ENCODE assay signal across 8 mouse cellular contexts in the genomic region with DNA sequence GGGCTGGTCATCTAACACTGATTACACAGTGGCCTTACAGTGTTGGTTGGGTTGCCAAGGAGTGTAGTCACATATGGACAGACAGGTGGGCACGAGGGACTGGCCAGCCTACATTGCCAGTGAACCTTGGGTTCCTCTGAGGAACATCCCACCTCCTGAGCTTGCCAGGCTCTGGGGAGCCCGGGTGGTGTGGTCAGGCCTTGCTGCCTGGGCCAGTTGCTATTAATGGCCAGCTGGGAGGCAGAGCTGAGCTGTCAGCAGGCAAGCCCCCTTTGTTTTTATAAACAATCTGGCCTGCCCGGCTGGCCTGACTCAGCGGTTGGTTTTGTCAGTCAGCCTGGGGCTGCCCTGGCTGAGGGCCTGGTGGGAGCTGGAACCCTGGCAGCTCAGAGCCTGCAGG. TPM values are rescaled to one million over a fixed set of nuclear protein-coding genes. Genes with fewer than 3 reads are reported as not detected.
DNase-seq lines count a peak whose midpoint lies in the region; ATAC-seq and TF ChIP-seq lines count a peak whose summit lies in the region.

No protein-coding gene starts in this region.

- WGBS in thymus, adult 2 months = 59% methylated on average over 4 of the region's 4 CpGs
- 18% methylated on average over 4 of the region's 4 CpGs for WGBS in heart, embryonic 15.5 days
- 32% methylated on average over 4 of the region's 4 CpGs for WGBS in midbrain, embryonic 11.5 days

- 0 out of 2 replicates have a peak, but pooled peaks have one; percentile 32 for TF ChIP-seq POLR2A in thymus, adult 2 months (IDR thresholded peaks at IDR 0.05; ENCODE audit: control insufficient read depth, extremely low read depth, insufficient read depth, low read length, poor library complexity)

- peak overlapping the region; percentile 72; the same call in 1 of the 2 replicates for H3K27ac ChIP-seq in thymus, adult 2 months (ENCODE audit: control insufficient read depth, insufficient read depth, low read length)
- peak overlapping the region; percentile 47 for H3K27ac ChIP-seq in heart, embryonic 15.5 days
- H3K27ac ChIP-seq in midbrain, embryonic 11.5 days (ENCODE audit: low read depth, low read length) = no peak overlapping the region

- H3K36me3 ChIP-seq in erythroblast, embryonic 14.5 days (ENCODE audit: control insufficient read depth) = peaks cover 81% of the 10 kb centered on the region
- peaks cover 49% of the 10 kb centered on the region for H3K36me3 ChIP-seq in thymus, adult 2 months (ENCODE audit: control insufficient read depth, insufficient read depth, low read length)
- H3K36me3 ChIP-seq in heart, embryonic 15.5 days = peaks cover 15% of the 10 kb centered on the region; the same call in 1 of the 2 replicates
- H3K36me3 ChIP-seq in midbrain, embryonic 11.5 days (ENCODE audit: control insufficient read depth, insufficient read depth, low read length) = peaks cover 8% of the 10 kb centered on the region

- H3K9me3 ChIP-seq in erythroblast, embryonic 14.5 days (ENCODE audit: control insufficient read depth, low read length) = peaks cover 4% of the 10 kb centered on the region
- H3K9me3 ChIP-seq in heart, embryonic 15.5 days (replicated peaks) = no peaks in the 10 kb centered on the region
- H3K9me3 ChIP-seq in midbrain, embryonic 11.5 days (ENCODE audit: control insufficient read depth, low read length) = no peaks in the 10 kb centered on the region

- ATAC-seq in erythroblast, adult 5-6 weeks (replicated peaks; ENCODE audit: low FRiP score, poor library complexity, severe bottlenecking) = no peak
- ATAC-seq in heart, embryonic 15.5 days (replicated peaks; ENCODE audit: insufficient number of reproducible peaks, insufficient read depth, low FRiP score, low read depth) = no peak
- no peak for ATAC-seq in midbrain, embryonic 11.5 days (ENCODE audit: low FRiP score)
- no peak for ATAC-seq in frontal cortex, adult (ENCODE audit: low TSS enrichment)

- H3K4me2 ChIP-seq in heart, embryonic 15.5 days = peak overlapping the region; percentile 77
- H3K4me2 ChIP-seq in midbrain, embryonic 11.5 days = peak overlapping the region; percentile 20

- H3K9ac ChIP-seq in heart, embryonic 15.5 days = peak overlapping the region; percentile 73; the same call in 1 of the 2 replicates
- H3K9ac ChIP-seq in midbrain, embryonic 11.5 days (ENCODE audit: low read length) = 0 out of 2 replicates have a peak overlapping the region, but pooled peaks have one; percentile 5

- H3K4me1 ChIP-seq in erythroblast, embryonic 14.5 days (ENCODE audit: control insufficient read depth) = peaks cover 81% of the 10 kb centered on the region
- H3K4me1 ChIP-seq in thymus, adult 2 months (replicated peaks; ENCODE audit: control insufficient read depth, insufficient read depth, low read length) = peaks cover 81% of the 10 kb centered on the region
- H3K4me1 ChIP-seq in heart, embryonic 15.5 days (replicated peaks) = peaks cover 84% of the 10 kb centered on the region
- H3K4me1 ChIP-seq in midbrain, embryonic 11.5 days (ENCODE audit: control insufficient read depth, insufficient read depth, low read length) = peaks cover 33% of the 10 kb centered on the region

- H3K27me3 ChIP-seq in erythroblast, embryonic 14.5 days (ENCODE audit: control insufficient read depth) = no peaks in the 10 kb centered on the region; the same call in 1 of the 2 replicates
- H3K27me3 ChIP-seq in thymus, adult 2 months (ENCODE audit: control insufficient read depth, insufficient read depth, low read length) = no peaks in the 10 kb centered on the region
- H3K27me3 ChIP-seq in heart, embryonic 15.5 days = no peaks in the 10 kb centered on the region
- H3K27me3 ChIP-seq in midbrain, embryonic 11.5 days (ENCODE audit: control insufficient read depth, insufficient read depth, low read length) = peaks cover 11% of the 10 kb centered on the region

- TF ChIP-seq CTCF in thymus, adult 2 months (IDR thresholded peaks at IDR 0.05; ENCODE audit: borderline replicate concordance, control insufficient read depth, extremely low read depth, insufficient read depth, low read length, poor library complexity) = no peak

- peak overlapping the region; percentile 68 for H3K4me3 ChIP-seq in erythroblast, embryonic 14.5 days (replicated peaks)
- H3K4me3 ChIP-seq in thymus, adult 2 months (ENCODE audit: control insufficient read depth, insufficient read depth, low read length) = peak overlapping the region; percentile 30
- peak overlapping the region; percentile 81 for H3K4me3 ChIP-seq in heart, embryonic 15.5 days
- H3K4me3 ChIP-seq in midbrain, embryonic 11.5 days (ENCODE audit: low read depth, low read length) = no peak overlapping the region

- no peak for DNase-seq in thymus, adult 2 months
- no peak for DNase-seq in thymus, postnatal 14 days
- no peak for DNase-seq in midbrain, embryonic 11.5 days (ENCODE audit: low spot score, missing footprints)
- no peak for DNase-seq in kidney, adult 18-20 months

RNA-seq across cellular contexts. Expression of gene Rbm38, which starts 4.6 kb away (rescaled TPM):
- polyA plus RNA-seq in erythroblast, embryonic 14.5 days (2012) = 548 and 594 TPM in 2 replicates
- total RNA-seq in erythroblast, adult 5-6 weeks (2015; ENCODE audit: low replicate concordance) = 1,075 and 1,106 TPM in 2 replicates
- 502 and 855 TPM in 2 replicates for total RNA-seq in erythroblast, adult 5-6 weeks (2017; ENCODE audit: low replicate concordance)
- 1,267 and 1,290 TPM in 2 replicates for polyA plus RNA-seq in thymus, adult 2 months (2012; rRNA removed)
- 108 and 120 TPM in 2 replicates for polyA plus RNA-seq in heart, embryonic 15.5 days (2015; fragmentation: Nextera tagmentation; extraction: Ambion mirVana)
- polyA plus RNA-seq in midbrain, embryonic 11.5 days (2014; fragmentation: Nextera tagmentation; extraction: Ambion mirVana) = 70.4 and 77.3 TPM in 2 replicates

RNA-seq across cellular contexts. Expression of gene Rae1, which starts 25.0 kb away (rescaled TPM):
- polyA plus RNA-seq in erythroblast, embryonic 14.5 days (2012) = 3.4 and 3.7 TPM in 2 replicates
- 46.4 and 52.5 TPM in 2 replicates for total RNA-seq in erythroblast, adult 5-6 weeks (2015; ENCODE audit: low replicate concordance)
- total RNA-seq in erythroblast, adult 5-6 weeks (2017; ENCODE audit: low replicate concordance) = 59.4 and 91.0 TPM in 2 replicates
- polyA plus RNA-seq in thymus, adult 2 months (2012; rRNA removed) = 111 and 122 TPM in 2 replicates
- 84.8 and 96.2 TPM in 2 replicates for polyA plus RNA-seq in heart, embryonic 15.5 days (2015; fragmentation: Nextera tagmentation; extraction: Ambion mirVana)
- 137 and 140 TPM in 2 replicates for polyA plus RNA-seq in midbrain, embryonic 11.5 days (2014; fragmentation: Nextera tagmentation; extraction: Ambion mirVana)

RNA-seq across cellular contexts. Expression of gene Spo11, which starts 47.4 kb away (rescaled TPM):
- 0.02 TPM in 1 of 2 replicates, not detected in the other for polyA plus RNA-seq in erythroblast, embryonic 14.5 days (2012)
- not detected in 2 replicates for total RNA-seq in erythroblast, adult 5-6 weeks (2015; ENCODE audit: low replicate concordance)
- not detected in 2 replicates for total RNA-seq in erythroblast, adult 5-6 weeks (2017; ENCODE audit: low replicate concordance)
- 101 and 126 TPM in 2 replicates for polyA plus RNA-seq in thymus, adult 2 months (2012; rRNA removed)
- 0.74 TPM in 1 of 2 replicates, not detected in the other for polyA plus RNA-seq in heart, embryonic 15.5 days (2015; fragmentation: Nextera tagmentation; extraction: Ambion mirVana)
- 0.25 and 0.26 TPM in 2 replicates for polyA plus RNA-seq in midbrain, embryonic 11.5 days (2014; fragmentation: Nextera tagmentation; extraction: Ambion mirVana)

Comparison
In these comparisons a context has a peak if more than half of its experiments do, and no peak if none do; other contexts are left out.
1. RNA of gene Rae1, which starts 25.0 kb away (polyA plus RNA-seq): 137 to 140 TPM in midbrain, embryonic 11.5 days, 111 to 122 TPM in thymus, adult 2 months and 84.8 to 96.2 TPM in heart, embryonic 15.5 days; 3.4 to 3.7 TPM in erythroblast, embryonic 14.5 days; every median in the first group is over 10 times any median in the second.
2. RNA of gene Spo11, which starts 47.4 kb away (polyA plus RNA-seq): 101 to 126 TPM in thymus, adult 2 months; 0.25 to 0.26 TPM in midbrain, embryonic 11.5 days, 0.74 TPM in heart, embryonic 15.5 days and 0.02 TPM in erythroblast, embryonic 14.5 days; every median in the first group is over 10 times any median in the second.